Mouse (Mus musculus): ENCODE measurements around the gene Mypn. TPM values are rescaled to one million over a fixed set of nuclear protein-coding genes. Genes with fewer than 3 reads are reported as not detected.

Mypn gene
- 100 to 1,000 TPM in 1 of 2 experiments, 10 to 100 TPM in 1; 94.1 to 106 TPM for total RNA-seq (2021)
- long read RNA-seq, experiment 1, full-length matches to known transcripts, result 20 of 41 reads
- long read RNA-seq, experiment 1, partial matches to known transcripts, result 16 of 41 reads
- long read RNA-seq, experiment 1, other reads (novel, unspliced or antisense), result 5 of 41 reads
- long read RNA-seq, experiment 2, full-length matches to known transcripts, result 6 of 14 reads
- long read RNA-seq, experiment 2, partial matches to known transcripts, result 7 of 14 reads
- long read RNA-seq, experiment 2, other reads (novel, unspliced or antisense), result 1 of 14 reads

- peak; percentile 56 to 70 for DNase-seq
These were observed at the start of gene Mypn for GRCm38 (mm10) chr10:63203728-63204127. Mypn (minus strand) TSS chr10:63203952.

GRCm38 (mm10) chr10:63248421-63248820 is 44.7 kb upstream of the Mypn start:
- no peak for DNase-seq

- peak; percentile 17 to 20 for DNase-seq
These were observed 43.7 kb upstream of the Mypn start for GRCm38 (mm10) chr10:63247457-63247856.

- DNase-seq, result no peak
These were observed 42.1 kb upstream of the Mypn start for GRCm38 (mm10) chr10:63245846-63246245.

GRCm38 (mm10) chr10:63244746-63245145 is 41.0 kb upstream of the Mypn start:
- peak; percentile 22 to 30 for DNase-seq

GRCm38 (mm10) chr10:63244055-63244671 is 40.4 kb upstream of the Mypn start:
- no peak for DNase-seq

- DNase-seq, result peak; percentile 94 to 97
These were observed 39.8 kb upstream of the Mypn start, which contains the start of gene Herc4 for GRCm38 (mm10) chr10:63243493-63244054. Herc4 (plus strand) TSS chr10:63243810.

- DNase-seq, result peak in 1 of 2 experiments; percentile 21
These were observed 39.2 kb upstream of the Mypn start for GRCm38 (mm10) chr10:63242798-63243435.

GRCm38 (mm10) chr10:63240868-63241271 is 37.1 kb upstream of the Mypn start:
- DNase-seq, result no peak

- no peak for DNase-seq
These were observed 36.1 kb upstream of the Mypn start for GRCm38 (mm10) chr10:63239848-63240247.

GRCm38 (mm10) chr10:63238090-63238489 is 34.3 kb upstream of the Mypn start:
- DNase-seq, result no peak

GRCm38 (mm10) chr10:63237206-63237605 is 33.5 kb upstream of the Mypn start:
- no peak for DNase-seq

GRCm38 (mm10) chr10:63236663-63237062 is 32.9 kb upstream of the Mypn start:
- no peak for DNase-seq

- DNase-seq, result no peak
These were observed 32.1 kb upstream of the Mypn start for GRCm38 (mm10) chr10:63235889-63236288.

GRCm38 (mm10) chr10:63234133-63234532 is 30.4 kb upstream of the Mypn start:
- no peak for DNase-seq

GRCm38 (mm10) chr10:63231630-63232029 is 27.9 kb upstream of the Mypn start:
- no peak for DNase-seq

- peak; percentile 52 to 61 for DNase-seq
These were observed 27.1 kb upstream of the Mypn start for GRCm38 (mm10) chr10:63230854-63231253.

- no peak for DNase-seq
These were observed 26.5 kb upstream of the Mypn start for GRCm38 (mm10) chr10:63230266-63230665.

GRCm38 (mm10) chr10:63224341-63224740 is 20.6 kb upstream of the Mypn start:
- peak in 1 of 2 experiments; percentile 30 for DNase-seq

- no peak for DNase-seq
These were observed 17.5 kb upstream of the Mypn start for GRCm38 (mm10) chr10:63221081-63221783.

- no peak for DNase-seq
These were observed 5.1 kb upstream of the Mypn start for GRCm38 (mm10) chr10:63208871-63209270.

GRCm38 (mm10) chr10:63203002-63203401 is 750 bp downstream of the Mypn start:
- DNase-seq, result no peak
